Mouse (Mus musculus) midbrain, embryonic 14.5 days (tissue): ENCODE results near the gene Ccdc24. TPM values are rescaled to one million over a fixed set of nuclear protein-coding genes. Genes with fewer than 3 reads are reported as not detected.
A peak's percentile ranks its signal among the peaks of the same experiment; 100 is the strongest.

Experiments used
- ATAC-seq: fragments of 200-750 bp; cut with Nextera tagmentation; 2 replicates; pipeline ENCODE4 v1.8.0; 2017; ENCODE audit warnings: moderate number of reproducible peaks, moderate library complexity; ENCODE audit not compliant: low FRiP score, low TSS enrichment
- DNase-seq: peaks from one replicate; pipeline ENCODE4 v3.0.0-alpha.2; 2015
- H3K27ac ChIP-seq: fragments of 300-500 bp; sonication (generic); replicated peaks from 2 replicates; pipeline ENCODE4 v1.5.1; 2014; ENCODE audit warnings: mild to moderate bottlenecking, low read depth, low read length, moderate library complexity
- H3K27me3 ChIP-seq: fragments of 300-500 bp; sonication (generic); 2 replicates; pipeline ENCODE4 v1.6.1; 2014; ENCODE audit warnings: low read length, control low read depth, mixed read lengths; ENCODE audit not compliant: control insufficient read depth, insufficient read depth
- H3K36me3 ChIP-seq: fragments of 300-500 bp; sonication (generic); 2 replicates; pipeline ENCODE4 v1.6.1; 2014; ENCODE audit warnings: low read length, control low read depth; ENCODE audit not compliant: control insufficient read depth, insufficient read depth
- H3K4me1 ChIP-seq: fragments of 300-500 bp; sonication (generic); 2 replicates; pipeline ENCODE4 v1.6.1; 2014; ENCODE audit warnings: mild to moderate bottlenecking, antibody characterized with exemption, low read length, control low read depth; ENCODE audit not compliant: control insufficient read depth, insufficient read depth
- H3K4me2 ChIP-seq: fragments of 300-500 bp; sonication (generic); 2 replicates; pipeline ENCODE4 v1.6.1; 2014; ENCODE audit warnings: mild to moderate bottlenecking, low read length, moderate library complexity
- H3K4me3 ChIP-seq: fragments of 300-500 bp; sonication (generic); replicated peaks from 2 replicates; pipeline ENCODE4 v1.5.1; 2014; ENCODE audit warnings: low read depth, low read length
- H3K9ac ChIP-seq: fragments of 300-500 bp; sonication (generic); replicated peaks from 2 replicates; pipeline ENCODE4 v1.6.1; 2014; ENCODE audit warnings: mild to moderate bottlenecking, low read length, moderate library complexity
- H3K9me3 ChIP-seq: fragments of 300-500 bp; sonication (generic); 2 replicates; pipeline ENCODE4 v1.6.1; 2016; ENCODE audit warnings: low read length, control low read depth, mixed read lengths; ENCODE audit not compliant: control insufficient read depth
- WGBS: fragments of 180-500 bp; shearing (Covaris S2); extraction: QIAGEN DNeasy Blood & Tissue Kit; methylation state at CpG from one replicate; pipeline ENCODE4 v1.1.7; 2014; 5-methylcytosine and 5-hydroxymethylcytosine counted together
- polyA plus RNA-seq: library from polyadenylated mRNA; unstranded; fragments of >200 nt; fragmentation: Nextera tagmentation; extraction: Ambion mirVana; gene quantifications from 2 replicates; pipeline ENCODE4 v1.2.1, GENCODE M21; 2014

Gene Ccdc24
- polyA plus RNA-seq, 1 experiment from 2014 or later: 3.0 TPM

DNA sequence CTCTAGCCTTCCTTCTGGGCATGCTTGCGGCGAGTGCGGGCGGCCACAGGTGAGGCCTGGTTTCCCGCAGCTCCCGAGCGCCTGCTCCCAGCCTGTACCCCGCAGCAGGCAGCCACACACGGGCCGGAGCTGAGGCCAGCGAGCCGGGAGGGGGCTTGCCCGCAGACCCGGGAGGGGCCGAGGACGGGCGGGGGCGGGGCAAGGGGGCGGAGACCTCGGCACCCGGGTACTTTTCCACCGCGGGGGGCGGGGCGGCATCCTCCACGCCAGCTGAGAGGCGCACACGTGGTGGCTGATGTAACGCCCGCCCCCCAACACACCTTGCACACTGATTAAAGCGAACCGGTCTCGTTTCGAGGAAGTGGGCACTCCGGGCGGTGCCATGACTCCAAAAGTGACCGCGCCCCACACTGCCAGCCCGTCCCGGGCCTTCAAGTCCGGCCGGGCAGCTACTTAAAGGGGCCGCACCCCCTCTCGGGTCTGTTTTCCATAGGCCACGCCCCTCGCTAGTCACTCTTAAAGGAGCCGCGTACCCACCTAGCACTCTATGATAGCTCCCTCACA lies 36.1 kb downstream of the Ccdc24 start:
- peak overlapping the region; percentile 66 for H3K9ac ChIP-seq
- H3K27me3 ChIP-seq: no peaks in the 10 kb centered on the region
- DNase-seq (peak; percentile 94), ATAC-seq (peak; percentile 93)
- H3K36me3 ChIP-seq: no peaks in the 10 kb centered on the region
- peak overlapping the region; percentile 55 for H3K4me3 ChIP-seq
- H3K9me3 ChIP-seq: no peaks in the 10 kb centered on the region
- peak overlapping the region; percentile 86 for H3K27ac ChIP-seq
- peaks cover 8% of the 10 kb centered on the region for H3K4me1 ChIP-seq
- H3K4me2 ChIP-seq: peak overlapping the region; percentile 74
- WGBS: under 1% methylated on average over 48 of the region's 48 CpGs

DNA sequence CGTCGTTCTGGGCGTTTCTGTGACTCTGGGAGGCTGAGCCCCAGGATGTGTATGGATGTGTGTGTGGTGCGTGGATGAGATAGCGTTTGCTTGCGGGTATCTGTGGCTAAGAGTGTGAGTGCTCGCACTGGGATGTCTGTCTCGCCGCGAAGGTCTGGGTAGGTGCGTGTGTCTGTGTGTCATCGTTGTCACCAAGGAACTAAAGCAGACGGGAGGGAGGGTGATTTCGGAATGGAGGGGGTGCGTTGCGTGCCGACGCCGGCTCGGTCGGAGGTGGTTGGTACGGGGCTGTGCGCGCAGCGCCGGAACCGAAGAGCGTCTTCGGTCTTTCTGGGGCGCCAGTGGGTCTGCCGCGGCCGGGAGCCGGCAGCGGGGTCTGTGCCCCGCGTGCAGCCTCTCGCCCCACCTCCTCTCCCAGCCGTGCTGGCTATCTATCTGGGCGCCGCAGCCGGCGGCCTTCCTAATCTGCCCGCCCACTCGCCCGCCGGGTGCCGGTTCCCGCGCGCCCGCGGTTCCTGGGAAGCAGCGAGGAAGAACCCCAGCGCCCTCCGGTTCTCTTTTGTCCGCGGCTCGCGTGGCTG lies 36.7 kb downstream of the Ccdc24 start:
- H3K27ac ChIP-seq: peak overlapping the region; percentile 86
- ATAC-seq: peak; percentile 21; the same call in 1 of the 2 replicates
- WGBS: under 1% methylated on average over 60 of the region's 60 CpGs

DNA sequence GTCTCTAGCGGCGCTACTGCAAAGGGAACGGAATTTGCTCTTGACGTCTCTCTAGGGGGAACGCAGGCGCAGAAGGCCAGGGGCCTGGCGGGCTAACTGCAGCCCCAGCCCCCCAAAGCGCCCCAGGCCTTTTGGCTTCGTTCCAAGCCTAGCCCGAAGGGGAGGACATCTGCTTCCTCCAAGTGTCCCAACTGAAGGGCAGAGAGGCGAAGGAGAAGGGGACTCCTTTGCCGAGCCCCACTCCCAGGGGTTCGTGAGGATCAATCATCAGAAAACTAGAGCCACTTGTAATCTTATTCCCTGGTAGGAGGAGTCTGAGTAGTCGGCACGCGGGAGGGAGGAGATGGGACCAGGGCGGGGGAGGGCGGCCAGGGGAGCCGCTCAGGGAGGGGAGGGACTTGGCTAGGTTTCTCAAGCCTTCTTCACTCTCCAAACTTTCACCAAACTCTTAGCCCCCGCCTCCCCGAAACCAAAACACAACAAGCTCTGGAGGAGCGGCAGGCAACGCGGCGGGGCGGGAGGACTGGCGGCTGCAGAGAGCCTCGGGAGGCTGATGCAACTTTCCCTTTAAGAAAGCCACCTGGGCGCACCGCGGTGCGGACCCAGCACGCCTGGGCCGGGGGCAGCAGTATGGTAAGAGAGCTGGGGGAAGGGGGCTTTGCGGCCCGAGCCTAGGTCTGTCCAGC lies 37.4 kb downstream of the Ccdc24 start:
- peak overlapping the region; percentile 55 for H3K4me3 ChIP-seq
- H3K4me2 ChIP-seq: peak overlapping the region; percentile 74
- peak; percentile 25; the same call in 1 of the 2 replicates for ATAC-seq
- peak; percentile 83 for DNase-seq
- no peaks in the 10 kb centered on the region for H3K9me3 ChIP-seq
- peaks cover 8% of the 10 kb centered on the region for H3K4me1 ChIP-seq
- peak overlapping the region; percentile 86 for H3K27ac ChIP-seq
- H3K27me3 ChIP-seq: no peaks in the 10 kb centered on the region
- H3K36me3 ChIP-seq: no peaks in the 10 kb centered on the region
- H3K9ac ChIP-seq: peak overlapping the region; percentile 66
- 1% methylated on average over 36 of the region's 36 CpGs for WGBS

More for the DNA sequence above, 36.7 kb downstream of the Ccdc24 start:
- Histone ChIP-seq H3K36me3 (no peaks in the 10 kb centered on the region), H3K9me3 (no peaks in the 10 kb centered on the region), H3K4me2 (peak overlapping the region; percentile 74), H3K9ac (peak overlapping the region; percentile 66), H3K4me3 (peak overlapping the region; percentile 55), H3K27me3 (no peaks in the 10 kb centered on the region), H3K4me1 (peaks cover 8% of the 10 kb centered on the region)
- peak; percentile 75 for DNase-seq

DNA sequence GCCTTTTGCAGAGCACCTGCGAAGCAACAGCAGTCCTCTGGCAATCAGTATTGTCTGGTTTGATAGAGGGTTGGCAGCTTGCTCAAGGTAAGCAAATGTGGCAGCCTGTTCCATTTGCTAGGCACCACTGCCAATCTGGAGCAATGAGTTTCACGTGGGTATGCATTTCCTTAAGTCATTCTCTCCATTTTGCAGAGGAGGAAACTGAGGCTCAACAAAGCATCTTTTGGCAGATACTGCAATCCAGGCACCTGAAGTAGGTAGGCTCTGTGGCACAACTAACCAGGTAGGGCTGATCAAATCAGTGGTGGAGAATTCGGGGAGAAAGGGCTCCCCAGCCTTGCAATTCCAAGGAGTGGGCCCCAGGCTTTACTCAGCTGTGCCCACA lies 37.9 kb downstream of the Ccdc24 start, which contains the start of gene Slc6a9:
Slc6a9 (plus strand) TSS at position 50 of the 388 bp plus-strand sequence.
- Histone ChIP-seq H3K36me3 (no peaks in the 10 kb centered on the region), H3K4me1 (peaks cover 8% of the 10 kb centered on the region), H3K4me3 (peak within 1 kb of the TSS; percentile 55), H3K9ac (peak within 1 kb of the TSS; percentile 66), H3K27me3 (no peaks in the 10 kb centered on the region), H3K9me3 (no peaks in the 10 kb centered on the region), H3K27ac (peak within 1 kb of the TSS; percentile 86), H3K4me2 (peak within 1 kb of the TSS; percentile 74)
- WGBS: 23% methylated on average over 3 of the region's 3 CpGs
- ATAC-seq (no peak), DNase-seq (no peak)

DNA sequence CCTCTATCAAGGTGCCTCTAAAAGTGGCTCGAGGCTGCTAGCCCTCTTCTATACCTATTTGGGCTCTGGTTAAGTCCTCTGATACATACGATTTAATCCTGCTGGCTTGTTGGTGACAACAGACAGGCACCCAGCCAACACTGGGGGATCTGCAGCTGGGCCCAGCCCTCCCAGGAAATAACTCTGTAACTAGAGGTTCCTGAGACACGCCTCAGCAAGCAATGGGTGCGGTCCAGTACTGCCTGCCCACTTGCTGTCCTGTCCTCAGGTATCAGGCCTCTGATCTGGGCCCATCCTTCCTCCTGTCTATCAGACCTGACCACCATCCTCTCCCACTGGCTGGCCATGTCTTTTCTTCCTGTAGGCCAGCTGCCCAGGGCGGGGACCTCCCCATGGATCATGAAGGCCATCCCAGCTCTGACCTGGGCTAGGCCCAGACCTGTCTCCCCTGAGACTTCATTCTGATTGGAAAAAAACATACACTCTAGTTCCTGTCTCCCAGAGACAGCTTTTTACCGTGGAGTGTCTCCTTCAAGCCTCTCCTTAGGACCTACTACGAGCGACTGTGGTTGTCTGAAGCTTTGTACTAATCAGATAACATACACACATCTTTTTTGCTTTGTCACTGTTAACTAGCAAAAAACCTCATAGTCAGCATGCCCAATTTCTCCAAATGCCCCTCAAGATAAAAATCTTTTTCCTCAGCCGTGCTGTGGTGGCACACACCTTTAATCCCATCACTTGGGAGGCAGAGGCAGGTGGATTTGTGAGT lies 40.3 kb downstream of the Ccdc24 start:
- WGBS: 81% methylated on average over 9 of the region's 9 CpGs
- no peaks in the 10 kb centered on the region for H3K9me3 ChIP-seq
- H3K4me1 ChIP-seq: peaks cover 8% of the 10 kb centered on the region
- H3K36me3 ChIP-seq: no peaks in the 10 kb centered on the region
- no peaks in the 10 kb centered on the region for H3K27me3 ChIP-seq
- ATAC-seq (no peak), DNase-seq (no peak)
- H3K9ac ChIP-seq: no peak overlapping the region
- no peak overlapping the region for H3K4me2 ChIP-seq
- H3K27ac ChIP-seq: no peak overlapping the region
- H3K4me3 ChIP-seq: no peak overlapping the region

DNA sequence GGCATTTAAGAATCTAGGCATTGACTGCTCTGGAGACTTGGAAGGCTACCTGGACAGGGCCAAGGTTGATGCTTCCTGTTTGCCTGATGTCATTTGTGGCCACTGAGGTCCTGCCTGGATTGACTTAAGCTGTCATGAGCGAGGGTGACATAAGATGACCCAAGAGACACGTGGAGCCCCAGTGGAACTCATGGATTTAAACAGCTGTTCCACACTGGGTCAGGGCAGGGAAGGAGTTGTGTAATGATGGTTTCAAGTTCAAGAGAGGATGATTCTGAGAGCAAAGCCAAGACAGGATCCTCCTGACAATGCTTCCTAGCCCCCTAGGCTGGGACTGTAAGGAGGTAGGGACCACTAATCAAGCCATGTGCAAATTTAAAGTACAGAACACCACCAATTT lies 40.9 kb downstream of the Ccdc24 start:
- 75% methylated on average over 2 of the region's 2 CpGs for WGBS

DNA sequence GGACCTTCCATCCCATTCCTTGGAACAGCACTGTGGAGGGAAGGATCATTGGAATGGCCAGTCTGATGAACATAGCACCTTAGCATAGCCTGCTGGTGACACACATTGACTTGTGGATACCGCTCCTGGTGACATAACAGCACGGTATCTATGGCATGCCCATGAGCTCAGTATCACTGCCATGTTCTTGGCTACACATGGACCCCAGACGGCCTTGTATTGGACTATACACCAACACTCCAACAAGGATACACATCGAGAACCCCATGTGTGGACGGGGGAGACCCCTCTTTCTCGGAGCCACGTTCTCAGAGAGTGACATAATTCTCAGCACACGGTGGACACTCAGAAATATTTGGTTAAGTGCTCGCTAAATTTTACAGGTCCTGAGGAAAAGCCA lies 41.6 kb downstream of the Ccdc24 start:
- no peaks in the 10 kb centered on the region for H3K27me3 ChIP-seq
- no peak overlapping the region for H3K9ac ChIP-seq
- DNase-seq (no peak), ATAC-seq (no peak)
- WGBS: 93% methylated on average over 9 of the region's 9 CpGs
- no peaks in the 10 kb centered on the region for H3K36me3 ChIP-seq
- H3K27ac ChIP-seq: no peak overlapping the region
- no peak overlapping the region for H3K4me3 ChIP-seq
- no peak overlapping the region for H3K4me2 ChIP-seq
- H3K9me3 ChIP-seq: no peaks in the 10 kb centered on the region
- H3K4me1 ChIP-seq: peaks cover 8% of the 10 kb centered on the region

More for the DNA sequence above, 40.9 kb downstream of the Ccdc24 start:
- no peaks in the 10 kb centered on the region for H3K27me3 ChIP-seq
- no peak overlapping the region for H3K27ac ChIP-seq
- H3K9ac ChIP-seq: no peak overlapping the region
- ATAC-seq: no peak
- H3K4me3 ChIP-seq: no peak overlapping the region
- no peaks in the 10 kb centered on the region for H3K36me3 ChIP-seq
- H3K9me3 ChIP-seq: no peaks in the 10 kb centered on the region
- DNase-seq: no peak
- H3K4me2 ChIP-seq: no peak overlapping the region
- peaks cover 8% of the 10 kb centered on the region for H3K4me1 ChIP-seq

DNA sequence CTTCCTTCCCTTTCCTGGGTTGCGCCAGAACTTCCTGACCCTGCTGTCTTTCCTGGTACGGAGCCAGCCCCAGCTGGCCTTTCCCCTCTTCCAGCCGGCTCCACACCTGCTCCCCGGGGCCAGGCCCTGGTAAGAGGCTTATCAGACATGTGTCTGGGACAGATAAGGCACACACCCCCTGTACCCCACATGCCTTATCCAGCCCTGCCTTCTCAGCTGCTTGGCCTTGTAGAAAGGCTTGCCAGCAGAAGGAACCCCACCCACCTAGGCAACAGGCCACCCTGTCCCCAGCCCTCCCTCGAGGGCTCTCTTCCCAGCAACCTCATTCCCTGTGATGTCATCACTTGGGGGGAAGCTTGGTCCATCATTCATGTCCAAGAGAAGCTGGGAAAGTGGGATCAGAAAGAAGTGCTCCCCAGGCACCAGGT lies 42.2 kb downstream of the Ccdc24 start:
- Histone ChIP-seq H3K36me3 (no peaks in the 10 kb centered on the region), H3K9ac (no peak overlapping the region), H3K9me3 (no peaks in the 10 kb centered on the region), H3K27me3 (no peaks in the 10 kb centered on the region), H3K27ac (no peak overlapping the region), H3K4me1 (peaks cover 8% of the 10 kb centered on the region), H3K4me3 (no peak overlapping the region), H3K4me2 (peak overlapping the region; percentile 11; the same call in 1 of the 2 replicates)
- DNase-seq (peak; percentile 41), ATAC-seq (peak; percentile 35; the same call in 1 of the 2 replicates)
- WGBS: 15% methylated on average over 5 of the region's 5 CpGs
